Mouse (Mus musculus): ENCODE results near the gene Psip1.
A peak's percentile ranks its signal among the peaks of the same experiment; 100 is the strongest.

Psip1 gene

GRCm38 (mm10) chr4:83417160-83417819 lies 69.0 kb downstream of the Psip1 start, which contains the start of gene Snapc3:
TSS of gene Snapc3 (plus strand) at chr4:83417724.
- DNase-seq (ENCODE audit: low spot score): peak; percentile 97

- DNase-seq (ENCODE audit: low spot score): no peak
These were observed 71.9 kb downstream of the Psip1 start for GRCm38 (mm10) chr4:83414241-83414824.

GRCm38 (mm10) chr4:83412060-83412459 lies 74.2 kb downstream of the Psip1 start:
- DNase-seq (ENCODE audit: low spot score): no peak

- DNase-seq (ENCODE audit: low spot score): peak; percentile 18
These were observed 76.3 kb downstream of the Psip1 start for GRCm38 (mm10) chr4:83409867-83410505.

GRCm38 (mm10) chr4:83407688-83408087 lies 78.6 kb downstream of the Psip1 start:
- peak; percentile 24 for DNase-seq (ENCODE audit: low spot score)
